Mouse (Mus musculus) layer of hippocampus, postnatal 10 days (tissue): ENCODE results near the gene Itga8. TPM values are rescaled to one million over a fixed set of nuclear protein-coding genes. Genes with fewer than 3 reads are reported as not detected.

Experiments used
- DNase-seq, 2 experiments: peaks; one replicate each; pipeline ENCODE4 v3.0.0; 2021; ENCODE audit warnings: low spot score in 2 of 2
- total RNA-seq, 2 experiments: library from RNA; stranded (reverse); gene quantifications; 2 replicates each; pipeline ENCODE4 v1.2.3; 2021

The Itga8 gene
- total RNA-seq, 2 experiments from 2014 or later = 13.8 to 15.2 TPM

DNA sequence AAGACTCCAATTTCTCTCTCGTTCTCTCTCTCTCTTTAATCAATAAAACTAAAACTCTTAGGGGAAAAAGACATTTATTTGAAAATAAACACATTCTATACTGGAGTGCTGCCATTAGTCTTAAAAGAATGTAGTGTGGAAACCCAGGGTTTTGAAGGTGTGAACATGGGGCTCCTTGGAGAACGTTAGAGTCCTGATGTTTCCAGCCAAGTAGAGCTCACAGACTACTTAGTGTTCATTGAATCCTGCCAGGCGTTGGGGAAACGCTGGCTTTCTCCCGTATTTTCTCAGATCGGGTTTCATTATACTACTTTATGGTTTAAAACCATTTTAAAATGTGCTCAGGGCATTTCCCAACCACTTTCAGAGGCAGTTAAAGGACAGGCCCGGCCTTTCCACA, 103.0 kb downstream of the Itga8 start:
- DNase-seq = no peak

GRCm38 (mm10) chr2:12198214-12198613, 103.5 kb downstream of the Itga8 start:
- no peak for DNase-seq

DNA sequence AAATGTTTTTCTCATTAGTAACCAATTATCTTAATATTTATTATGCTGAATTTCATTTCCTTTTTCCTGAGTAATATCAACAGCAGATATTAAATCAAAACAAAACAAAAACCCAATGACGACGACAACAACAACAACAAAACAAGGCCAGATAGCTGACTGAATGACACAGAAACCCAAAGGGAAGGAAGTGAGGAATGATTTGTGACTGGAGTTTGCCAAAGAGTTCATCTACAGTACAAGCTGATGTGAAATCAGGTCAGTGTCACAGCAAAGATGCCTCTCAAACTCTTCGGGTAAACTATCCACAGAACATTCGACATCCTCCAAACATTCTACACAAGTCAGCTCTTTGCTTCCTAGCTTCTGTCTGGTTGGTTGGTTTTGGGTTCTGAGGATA, 104.0 kb downstream of the Itga8 start:
- no peak for DNase-seq

DNA sequence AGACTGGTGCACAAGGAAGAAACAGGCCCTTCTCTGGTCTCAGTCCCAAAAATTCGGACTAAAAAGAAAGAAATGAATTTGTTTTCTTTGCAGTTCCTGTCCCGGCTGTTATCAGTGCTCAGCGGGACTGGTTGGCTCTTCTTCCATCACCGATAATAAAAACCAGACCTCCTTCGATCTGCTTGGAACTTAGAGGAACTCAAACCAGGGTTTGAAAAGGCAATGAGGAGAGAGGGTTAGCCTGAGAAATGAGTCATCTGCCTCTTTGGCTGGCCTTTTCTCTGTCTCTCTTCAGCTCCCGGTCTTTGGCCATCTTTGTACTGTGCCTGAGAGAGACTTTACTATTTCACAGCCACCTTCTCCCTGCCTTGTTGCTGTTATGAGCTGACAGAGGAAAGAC, 112.7 kb downstream of the Itga8 start:
- DNase-seq = no peak

DNA sequence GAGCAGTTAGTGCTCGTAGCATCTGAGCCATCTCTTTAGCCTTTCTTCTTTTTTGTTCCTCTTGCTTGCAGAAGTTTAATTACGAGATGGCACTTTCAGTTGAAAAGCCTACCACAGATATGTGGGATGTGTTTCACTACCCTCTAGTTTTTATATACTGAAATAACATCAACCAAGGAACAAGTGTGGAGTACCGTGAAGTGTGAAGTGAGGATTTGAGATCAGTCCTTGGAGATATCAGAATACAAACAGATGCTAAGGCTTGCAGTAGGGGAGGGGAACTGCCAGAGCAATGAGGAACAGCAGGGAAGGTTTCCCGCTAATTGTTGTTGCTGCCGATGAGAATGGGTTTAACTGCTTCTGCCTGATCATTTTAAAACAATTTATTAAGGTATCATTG, 114.1 kb downstream of the Itga8 start:
- no peak for DNase-seq

GRCm38 (mm10) chr2:12182402-12182948, 119.2 kb downstream of the Itga8 start:
- no peak for DNase-seq

DNA sequence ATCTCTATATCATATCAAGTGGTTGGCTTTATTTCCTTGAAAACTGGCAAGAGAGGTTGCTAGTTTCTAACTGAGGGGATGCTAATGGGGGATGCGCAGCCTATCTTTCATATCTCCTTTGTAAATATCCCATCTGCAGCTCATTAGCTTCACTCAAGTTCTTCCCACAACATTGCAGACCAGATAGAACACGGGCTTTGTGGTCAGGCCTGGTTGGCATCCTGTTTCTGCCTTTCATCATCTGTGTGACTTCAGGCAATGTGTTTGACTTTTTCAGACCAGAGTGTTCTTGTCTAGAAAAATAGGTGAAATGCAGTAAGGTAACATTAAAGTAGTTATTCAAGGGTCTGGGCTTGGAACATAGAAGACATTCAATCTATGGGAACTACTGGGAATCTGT, 121.1 kb downstream of the Itga8 start:
- no peak for DNase-seq

DNA sequence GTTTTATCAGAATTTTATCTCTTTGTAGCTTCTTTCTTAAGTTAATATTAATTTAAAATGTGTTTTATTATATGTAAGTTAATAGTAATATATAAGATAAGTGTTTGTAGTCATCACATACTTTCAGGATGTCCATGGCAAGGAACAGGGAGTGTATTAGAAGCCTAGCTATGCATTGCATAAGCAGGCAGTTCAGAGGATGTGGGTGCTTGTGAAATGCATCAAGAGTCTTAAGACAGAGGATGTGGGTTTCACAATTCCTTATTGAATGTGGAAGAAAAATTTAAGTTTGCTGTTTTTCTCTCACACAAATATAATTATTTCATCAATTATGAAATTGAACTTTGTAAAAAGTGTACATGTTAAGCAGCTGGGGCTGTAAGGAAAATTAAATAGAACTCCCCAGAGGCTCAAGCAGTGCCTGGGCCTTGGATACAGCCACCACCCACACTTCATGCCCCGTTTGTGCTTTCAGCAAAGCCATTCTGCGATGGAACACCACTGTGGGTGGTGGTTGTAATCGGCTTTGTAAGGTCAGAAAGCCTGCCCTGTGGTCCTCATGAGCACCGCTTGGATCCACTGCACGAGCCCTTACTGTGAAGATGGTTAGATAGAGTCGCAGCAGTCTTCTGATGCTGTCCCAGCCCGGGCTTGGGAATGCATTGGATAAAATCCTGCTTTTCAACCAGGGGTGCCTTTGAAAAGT, 126.8 kb downstream of the Itga8 start:
- no peak for DNase-seq

GRCm38 (mm10) chr2:12170221-12170620, 131.5 kb downstream of the Itga8 start:
- DNase-seq = no peak

- DNase-seq = peak in 1 of 2 experiments; percentile 27
These were observed 141.2 kb downstream of the Itga8 start for GRCm38 (mm10) chr2:12160486-12160885.

DNA sequence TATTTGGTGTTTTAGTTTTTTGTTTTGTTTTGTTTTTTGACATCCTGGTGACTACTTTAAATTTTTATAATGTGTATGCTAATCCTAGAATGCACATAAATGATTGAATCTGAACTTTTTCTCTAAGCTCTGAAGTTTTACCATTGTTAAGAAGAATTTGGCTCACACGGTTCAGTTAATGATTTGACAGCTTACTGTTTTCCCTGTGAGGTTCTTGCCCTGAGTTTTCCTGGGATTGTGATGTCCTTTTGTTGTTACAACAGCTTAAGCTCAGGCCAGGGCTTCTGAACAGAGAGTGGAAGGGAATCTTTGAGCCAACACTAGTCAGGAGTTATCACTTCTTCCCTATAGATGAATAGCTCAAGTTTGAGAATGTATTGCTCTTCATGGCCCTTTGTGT, 144.7 kb downstream of the Itga8 start:
- no peak for DNase-seq

- no peak for DNase-seq
These were observed 145.3 kb downstream of the Itga8 start for GRCm38 (mm10) chr2:12156401-12156800.

DNA sequence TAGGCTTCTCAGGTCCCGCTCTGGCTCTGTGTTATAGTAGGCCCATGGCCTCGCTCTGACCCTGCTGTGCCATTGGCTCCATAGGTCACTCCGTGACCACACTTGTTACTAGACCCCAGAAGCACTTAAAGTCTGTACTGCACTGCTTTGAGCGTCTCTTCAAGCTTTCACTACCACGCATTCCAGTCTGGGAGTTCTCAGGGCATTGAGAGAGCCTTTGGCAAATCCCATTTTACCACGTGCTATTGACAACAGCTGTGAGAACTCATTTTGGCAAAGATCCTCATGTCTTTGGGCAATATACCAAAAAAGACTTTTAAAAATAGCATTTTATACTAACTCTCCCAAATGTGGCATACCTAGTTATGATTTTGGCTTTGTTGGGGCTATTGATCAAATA, 147.0 kb downstream of the Itga8 start:
- DNase-seq = no peak

DNA sequence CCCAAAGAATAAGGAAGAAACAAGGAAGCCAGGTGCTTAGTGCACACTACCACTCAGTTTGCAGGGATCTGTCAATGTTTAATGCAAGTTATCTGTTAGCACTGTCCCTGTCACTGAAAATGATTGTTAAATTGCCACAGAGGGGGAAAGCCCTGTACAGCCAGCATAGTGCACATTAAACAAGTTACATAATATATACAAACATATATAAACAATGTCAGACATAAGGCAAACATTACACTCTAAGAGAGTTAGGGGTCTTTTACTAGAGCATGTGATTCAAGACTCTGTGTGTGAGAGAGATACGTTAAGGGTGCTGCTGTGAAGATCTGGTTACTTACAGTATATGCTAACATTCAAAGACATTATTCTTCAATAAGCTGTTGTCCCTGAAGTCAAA, 148.2 kb downstream of the Itga8 start:
- no peak for DNase-seq

- DNase-seq = no peak
These were observed 153.8 kb downstream of the Itga8 start for GRCm38 (mm10) chr2:12147902-12148301.

GRCm38 (mm10) chr2:12146612-12147011, 155.1 kb downstream of the Itga8 start:
- DNase-seq = no peak

- DNase-seq = no peak
These were observed 162.9 kb downstream of the Itga8 start for GRCm38 (mm10) chr2:12138765-12139368.

GRCm38 (mm10) chr2:12126580-12126979, 175.1 kb downstream of the Itga8 start:
- no peak for DNase-seq

DNA sequence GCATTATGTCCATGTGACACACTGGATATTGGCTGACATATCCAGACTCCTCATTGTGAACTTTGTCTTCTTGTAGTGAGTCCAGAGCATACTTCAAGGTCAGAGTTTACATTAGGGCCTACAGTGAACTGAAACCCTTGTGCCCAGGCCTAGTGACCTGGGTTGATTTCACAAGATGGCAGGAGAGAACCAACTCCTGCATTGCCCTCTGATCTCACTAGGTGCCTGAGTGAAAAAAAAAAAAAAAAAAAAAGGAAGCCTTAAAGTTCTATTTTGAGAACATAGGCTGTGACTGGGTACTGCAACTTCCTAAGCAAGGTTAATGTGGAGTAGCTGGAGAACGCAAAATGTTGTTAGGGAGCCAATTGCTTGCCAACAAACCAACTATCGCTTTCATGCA, 186.2 kb downstream of the Itga8 start:
- no peak for DNase-seq

GRCm38 (mm10) chr2:12109306-12109705, 192.4 kb downstream of the Itga8 start:
- DNase-seq = no peak

DNA sequence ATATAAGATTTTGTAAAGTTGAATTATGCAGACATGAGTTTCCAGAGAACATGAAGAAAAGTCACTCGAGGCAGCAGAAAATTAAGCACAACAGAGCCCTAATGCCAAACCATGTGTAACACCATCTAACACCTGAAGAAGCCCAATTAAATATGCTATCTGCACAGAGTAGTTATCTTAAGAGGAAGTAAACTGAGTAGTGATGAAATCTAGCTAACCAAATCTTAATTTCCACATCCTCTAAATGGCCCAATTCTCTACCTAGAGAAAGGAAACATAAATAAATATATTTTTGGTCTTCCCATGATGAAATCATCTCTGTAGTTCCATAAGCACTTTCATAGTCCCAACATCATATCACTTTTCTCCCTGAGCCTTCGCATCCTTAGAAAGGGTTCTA, 193.4 kb downstream of the Itga8 start:
- no peak for DNase-seq

DNA sequence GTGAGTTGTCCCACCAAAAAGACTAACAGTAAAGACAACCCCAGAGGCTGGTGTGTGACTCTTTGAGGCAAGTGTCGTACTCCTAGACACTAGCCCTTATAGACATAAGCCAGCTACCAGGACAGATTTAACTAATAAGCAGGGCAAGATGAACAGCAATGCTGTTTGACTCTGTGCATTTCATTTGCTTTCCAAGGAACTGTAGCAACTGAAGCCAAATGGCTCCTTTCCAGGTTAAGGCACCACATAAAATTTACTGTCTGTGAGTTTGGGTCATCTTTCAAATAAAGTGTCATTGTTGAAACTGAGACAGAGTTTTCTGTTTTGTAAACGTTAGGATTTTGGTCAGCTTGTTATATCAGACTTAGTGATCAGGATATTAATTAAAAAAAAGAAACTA, 194.5 kb downstream of the Itga8 start:
- DNase-seq = no peak

- DNase-seq = no peak
These were observed 198.5 kb downstream of the Itga8 start for GRCm38 (mm10) chr2:12103183-12103582.
